Mouse (Mus musculus) forebrain, embryonic 14.5 days (tissue): ENCODE measurements around the gene Ctsd. TPM values are rescaled to one million over a fixed set of nuclear protein-coding genes. Genes with fewer than 3 reads are reported as not detected.
A peak's percentile ranks its signal among the peaks of the same experiment; 100 is the strongest.
"Not testable (repeated sequence)": the region's sequence is repeated elsewhere in the genome, so short reads cannot be mapped to it uniquely, and the experiment has no call there.

Source experiments
- ATAC-seq: fragments of 200-750 bp; cut with Nextera tagmentation; 2 replicates; pipeline ENCODE4 v1.8.0; 2017; ENCODE audit warnings: mild to moderate bottlenecking, moderate library complexity
- DNase-seq: peaks from one replicate; pipeline ENCODE4 v3.0.0-alpha.2; 2015; ENCODE audit warnings: low spot score
- H3K27ac ChIP-seq: fragments of 300-500 bp; sonication (generic); 2 replicates; pipeline ENCODE4 v1.5.1; 2014; ENCODE audit warnings: low read depth, mild to moderate bottlenecking, control low read depth, low read length, moderate library complexity
- H3K27me3 ChIP-seq: fragments of 300-500 bp; sonication (generic); replicated peaks from 2 replicates; pipeline ENCODE4 v1.6.1; 2014; ENCODE audit warnings: low read length, control low read depth, mixed read lengths; ENCODE audit not compliant: control insufficient read depth, insufficient read depth
- H3K36me3 ChIP-seq: fragments of 300-500 bp; sonication (generic); 2 replicates; pipeline ENCODE4 v1.6.1; 2014; ENCODE audit warnings: low read length, control low read depth; ENCODE audit not compliant: control insufficient read depth, insufficient read depth
- H3K4me1 ChIP-seq: fragments of 300-500 bp; sonication (generic); 2 replicates; pipeline ENCODE4 v1.6.1; 2014; ENCODE audit warnings: antibody characterized with exemption, low read length, control low read depth; ENCODE audit not compliant: control insufficient read depth, insufficient read depth
- H3K4me2 ChIP-seq: fragments of 300-500 bp; sonication (generic); 2 replicates; pipeline ENCODE4 v1.6.1; 2014; ENCODE audit warnings: mild to moderate bottlenecking, control low read depth, low read length
- H3K4me3 ChIP-seq: fragments of 300-500 bp; sonication (generic); 2 replicates; pipeline ENCODE4 v1.5.1; 2014; ENCODE audit warnings: low read depth, low read length, control low read depth
- H3K9ac ChIP-seq: fragments of 300-500 bp; sonication (generic); 2 replicates; pipeline ENCODE4 v1.6.1; 2014; ENCODE audit warnings: mild to moderate bottlenecking, low read length, control low read depth, moderate library complexity
- H3K9me3 ChIP-seq: fragments of 300-500 bp; sonication (generic); replicated peaks from 2 replicates; pipeline ENCODE4 v1.6.1; 2016; ENCODE audit warnings: low read length, control low read depth, mixed read lengths; ENCODE audit not compliant: control insufficient read depth
- WGBS: fragments of 180-500 bp; shearing (Covaris S2); extraction: QIAGEN DNeasy Blood & Tissue Kit; methylation state at CpG from one replicate; pipeline ENCODE4 v1.1.7; 2014; 5-methylcytosine and 5-hydroxymethylcytosine counted together
- polyA plus RNA-seq: library from polyadenylated mRNA; unstranded; fragments of >200 nt; fragmentation: Nextera tagmentation; extraction: Ambion mirVana; gene quantifications from 2 replicates; pipeline ENCODE4 v1.2.1, GENCODE M21; 2014

Ctsd gene
- polyA plus RNA-seq, 1 experiment from 2014 or later, result 261 TPM

GRCm38 (mm10) chr7:142347542-142347941 lies 40.3 kb downstream of the Ctsd start:
- WGBS, result 86% methylated on average over 4 of the region's 4 CpGs
- ATAC-seq (no peak), DNase-seq (no peak)
- H3K27me3 ChIP-seq, result no peaks in the 10 kb centered on the region
- no peak overlapping the region for H3K4me2 ChIP-seq
- 0 out of 2 replicates have a peak, but pooled peaks cover 4% of the 10 kb centered on the region for H3K4me1 ChIP-seq
- no peak overlapping the region for H3K9ac ChIP-seq
- no peak overlapping the region for H3K27ac ChIP-seq
- no peak overlapping the region for H3K4me3 ChIP-seq
- no peaks in the 10 kb centered on the region for H3K9me3 ChIP-seq
- H3K36me3 ChIP-seq, result no peaks in the 10 kb centered on the region

GRCm38 (mm10) chr7:142342247-142342640 lies 45.6 kb downstream of the Ctsd start:
- Histone ChIP-seq H3K27me3 (no peaks in the 10 kb centered on the region), H3K4me1 (no peaks in the 10 kb centered on the region), H3K36me3 (no peaks in the 10 kb centered on the region), H3K9ac (no peak overlapping the region), H3K9me3 (no peaks in the 10 kb centered on the region), H3K4me3 (no peak overlapping the region), H3K4me2 (no peak overlapping the region), H3K27ac (no peak overlapping the region)
- WGBS, result 80% methylated on average over 3 of the region's 3 CpGs
- no peak for ATAC-seq
- DNase-seq, result no peak

- ATAC-seq, result no peak
- 82% methylated on average over 10 of the region's 10 CpGs for WGBS
These were observed 46.1 kb downstream of the Ctsd start for GRCm38 (mm10) chr7:142341564-142342246.

GRCm38 (mm10) chr7:142340269-142340970 lies 47.4 kb downstream of the Ctsd start:
- no peak overlapping the region for H3K9ac ChIP-seq
- no peak for ATAC-seq

More at GRCm38 (mm10) chr7:142341564-142342246, 46.1 kb downstream of the Ctsd start:
- Histone ChIP-seq H3K4me2 (no peak overlapping the region), H3K4me3 (no peak overlapping the region), H3K4me1 (no peaks in the 10 kb centered on the region), H3K9ac (no peak overlapping the region), H3K27me3 (no peaks in the 10 kb centered on the region), H3K36me3 (no peaks in the 10 kb centered on the region), H3K27ac (no peak overlapping the region), H3K9me3 (no peaks in the 10 kb centered on the region)
- no peak for DNase-seq

GRCm38 (mm10) chr7:142335151-142335550 lies 52.7 kb downstream of the Ctsd start:
- H3K4me3 ChIP-seq, result no peak overlapping the region
- DNase-seq, result peak; percentile 29
- no peak overlapping the region for H3K9ac ChIP-seq
- H3K4me1 ChIP-seq, result no peaks in the 10 kb centered on the region
- 64% methylated on average over 8 of the region's 8 CpGs for whole genome bisulfite sequencing
- H3K36me3 ChIP-seq, result no peaks in the 10 kb centered on the region
- H3K27ac ChIP-seq, result no peak overlapping the region
- H3K27me3 ChIP-seq, result no peaks in the 10 kb centered on the region
- no peak overlapping the region for H3K4me2 ChIP-seq
- no peaks in the 10 kb centered on the region for H3K9me3 ChIP-seq
- no peak for ATAC-seq

More at GRCm38 (mm10) chr7:142340269-142340970, 47.4 kb downstream of the Ctsd start:
- no peaks in the 10 kb centered on the region for H3K4me1 ChIP-seq
- H3K36me3 ChIP-seq, result no peaks in the 10 kb centered on the region
- no peak overlapping the region for H3K4me2 ChIP-seq
- H3K9me3 ChIP-seq, result no peaks in the 10 kb centered on the region
- 59% methylated on average over 10 of the region's 10 CpGs for WGBS
- DNase-seq, result no peak
- no peak overlapping the region for H3K4me3 ChIP-seq
- H3K27me3 ChIP-seq, result no peaks in the 10 kb centered on the region
- no peak overlapping the region for H3K27ac ChIP-seq

GRCm38 (mm10) chr7:142334246-142334645 lies 53.6 kb downstream of the Ctsd start:
- ATAC-seq (peak; percentile 84), DNase-seq (peak; percentile 95)
- WGBS, result 6% methylated on average over 3 of the region's 3 CpGs

GRCm38 (mm10) chr7:142332741-142333140 lies 55.1 kb downstream of the Ctsd start:
- H3K9ac ChIP-seq, DNase-seq, H3K27me3 ChIP-seq, H3K9me3 ChIP-seq, H3K4me3 ChIP-seq, H3K36me3 ChIP-seq, ATAC-seq, H3K4me1 ChIP-seq, H3K27ac ChIP-seq, H3K4me2 ChIP-seq: not testable (repeated sequence)
- WGBS, result 57% methylated on average over 3 of the region's 9 CpGs

More at GRCm38 (mm10) chr7:142334246-142334645, 53.6 kb downstream of the Ctsd start:
- Histone ChIP-seq H3K36me3 (no peaks in the 10 kb centered on the region), H3K9ac (no peak overlapping the region), H3K9me3 (no peaks in the 10 kb centered on the region), H3K4me3 (no peak overlapping the region), H3K4me1 (no peaks in the 10 kb centered on the region), H3K27me3 (no peaks in the 10 kb centered on the region), H3K4me2 (no peak overlapping the region), H3K27ac (no peak overlapping the region)

- 85% methylated on average over 4 of the region's 4 CpGs for WGBS
- no peak overlapping the region for H3K4me3 ChIP-seq
- no peaks in the 10 kb centered on the region for H3K4me1 ChIP-seq
- no peaks in the 10 kb centered on the region for H3K36me3 ChIP-seq
- no peak for ATAC-seq
- no peak overlapping the region for H3K27ac ChIP-seq
- no peaks in the 10 kb centered on the region for H3K9me3 ChIP-seq
- no peak for DNase-seq
- no peak overlapping the region for H3K9ac ChIP-seq
- no peak overlapping the region for H3K4me2 ChIP-seq
- no peaks in the 10 kb centered on the region for H3K27me3 ChIP-seq
These were observed 56.6 kb downstream of the Ctsd start for GRCm38 (mm10) chr7:142331281-142331680.

GRCm38 (mm10) chr7:142330271-142330724 lies 57.5 kb downstream of the Ctsd start:
- WGBS, result 89% methylated on average over 9 of the region's 9 CpGs

More at GRCm38 (mm10) chr7:142330271-142330724, 57.5 kb downstream of the Ctsd start:
- H3K4me2 ChIP-seq, result no peak overlapping the region
- no peak for DNase-seq
- H3K4me1 ChIP-seq, result no peaks in the 10 kb centered on the region
- no peaks in the 10 kb centered on the region for H3K9me3 ChIP-seq
- no peak overlapping the region for H3K9ac ChIP-seq
- no peak overlapping the region for H3K4me3 ChIP-seq
- H3K36me3 ChIP-seq, result no peaks in the 10 kb centered on the region
- H3K27me3 ChIP-seq, result no peaks in the 10 kb centered on the region
- ATAC-seq, result no peak
- no peak overlapping the region for H3K27ac ChIP-seq
